In genomic region chr1:131657945-131658354, GRCm38 (mm10) we compare ENCODE assay signal across 8 mouse cellular contexts. TPM values are rescaled to one million over a fixed set of nuclear protein-coding genes. Genes with fewer than 3 reads are reported as not detected.
A peak's percentile ranks its signal among the peaks of the same experiment; 100 is the strongest.
DNase-seq lines count a peak whose midpoint lies in the region; ATAC-seq and TF ChIP-seq lines count a peak whose summit lies in the region.

No protein-coding gene starts in this region.

- peak; percentile 83 for ATAC-seq in megakaryocyte progenitor cell, adult 5-6 weeks (replicated peaks; ENCODE audit: poor library complexity)

- TF ChIP-seq POLR2A in cortical plate, adult 2 months (IDR thresholded peaks at IDR 0.05; ENCODE audit: extremely low read depth, insufficient read depth, low read length) = peak; percentile 67

- no peaks in the 10 kb centered on the region for H3K4me1 ChIP-seq in cortical plate, adult 2 months (ENCODE audit: control insufficient read depth, insufficient read depth, low read length)

- peak overlapping the region; percentile 13; the same call in 1 of the 2 replicates for H3K4me3 ChIP-seq in cortical plate, adult 2 months (ENCODE audit: insufficient read depth, low read length)

- no peak overlapping the region for H3K27ac ChIP-seq in cortical plate, adult 2 months (ENCODE audit: insufficient read depth, low read length)

- peak; percentile 98 for DNase-seq in ZHBTc4 (ENCODE audit: low read depth, low spot score)
- peak; percentile 92 for DNase-seq in gastrocnemius, postnatal 10 days
- DNase-seq in induced T-regulatory cell, adult 2 months (ENCODE audit: low read depth) = peak; percentile 97
- DNase-seq in left cerebral cortex, adult 9 months (ENCODE audit: low spot score in 2 of 2) = peak; percentile 73 to 94
- peak; percentile 94 for DNase-seq in right cerebral cortex, postnatal 14 days
- DNase-seq in urinary bladder, postnatal 36 days (ENCODE audit: low spot score in 2 of 2) = peak; percentile 86 to 90

- peak; percentile 91 for TF ChIP-seq CTCF in cortical plate, adult 2 months (IDR thresholded peaks at IDR 0.05; ENCODE audit: extremely low read depth, insufficient read depth, low read length)

RNA-seq across cellular contexts. Expression of gene Ctse, which starts 19.8 kb away (rescaled TPM):
- polyA plus RNA-seq in cortical plate, adult 2 months (2012; rRNA removed) = not detected in 2 replicates
- total RNA-seq in gastrocnemius, postnatal 10 days (2021) = 1 to 10 TPM in 1 of 2 experiments, under 1 TPM in 1; 0.56 to 4.4 TPM
- total RNA-seq in megakaryocyte progenitor cell, adult 5-6 weeks (2015) = 54.1 and 66.8 TPM in 2 replicates
- 18.9 and 25.6 TPM in 2 replicates for total RNA-seq in megakaryocyte progenitor cell, adult 5-6 weeks (2017)

RNA-seq across cellular contexts. Expression of gene Rab7b, which starts 30.5 kb away (rescaled TPM):
- polyA plus RNA-seq in cortical plate, adult 2 months (2012; rRNA removed) = 4.3 and 5.1 TPM in 2 replicates
- 1 to 10 TPM; 6.3 to 9.2 TPM for total RNA-seq in gastrocnemius, postnatal 10 days (2021)
- total RNA-seq in megakaryocyte progenitor cell, adult 5-6 weeks (2015) = 5.8 and 7.7 TPM in 2 replicates
- total RNA-seq in megakaryocyte progenitor cell, adult 5-6 weeks (2017) = 31.1 and 43.2 TPM in 2 replicates

RNA-seq across cellular contexts. Expression of gene Avpr1b, which starts 58.9 kb away (rescaled TPM):
- polyA plus RNA-seq in cortical plate, adult 2 months (2012; rRNA removed) = 0.04 TPM in 1 of 2 replicates, not detected in the other
- total RNA-seq in gastrocnemius, postnatal 10 days (2021) = not detected
- not detected in 2 replicates for total RNA-seq in megakaryocyte progenitor cell, adult 5-6 weeks (2015)
- total RNA-seq in megakaryocyte progenitor cell, adult 5-6 weeks (2017) = not detected in 2 replicates
